8 mouse cellular contexts compared by ENCODE assay signal in genomic region chr11:67861399-67861838, GRCm38 (mm10).
DNase-seq lines count a peak whose midpoint lies in the region; ATAC-seq lines count a peak whose summit lies in the region.

No protein-coding gene starts in this region.

- H3K27me3 ChIP-seq in intestine, embryonic 16.5 days (replicated peaks; ENCODE audit: control insufficient read depth, insufficient read depth, low read length) = no peaks in the 10 kb centered on the region

- no peaks in the 10 kb centered on the region for H3K36me3 ChIP-seq in intestine, embryonic 16.5 days (ENCODE audit: control insufficient read depth, insufficient read depth, low read length)

- H3K4me3 ChIP-seq in intestine, embryonic 16.5 days (ENCODE audit: low read length) = no peak overlapping the region

- peak; percentile 26 to 51 for DNase-seq in lung, adult 18-20 months
- DNase-seq in lung, postnatal 14 days = no peak
- DNase-seq in embryo, embryonic 10 days (ENCODE audit: low spot score) = peak; percentile 47
- DNase-seq in retina, postnatal 1 day = peak; percentile 5
- no peak for DNase-seq in testis, postnatal 10 days (ENCODE audit: low spot score)
- DNase-seq in right cerebral cortex, postnatal 10 days (ENCODE audit: low spot score in 2 of 2) = no peak
- DNase-seq in spleen, postnatal 36 days (ENCODE audit: low spot score in 2 of 2) = no peak

- WGBS in intestine, embryonic 16.5 days = 7% methylated on average over 7 of the region's 7 CpGs

- peaks cover 14% of the 10 kb centered on the region for H3K4me1 ChIP-seq in intestine, embryonic 16.5 days (ENCODE audit: control insufficient read depth, insufficient read depth, low read length)

- H3K9ac ChIP-seq in intestine, embryonic 16.5 days (ENCODE audit: low read depth, low read length) = peak overlapping the region; percentile 25; the same call in 1 of the 2 replicates

- peak; percentile 8; the same call in 1 of the 2 replicates for ATAC-seq in intestine, embryonic 16.5 days

- H3K27ac ChIP-seq in intestine, embryonic 16.5 days (ENCODE audit: low read length) = peak overlapping the region; percentile 18

- H3K4me2 ChIP-seq in intestine, embryonic 16.5 days (ENCODE audit: low read depth, low read length) = no peak overlapping the region

- no peaks in the 10 kb centered on the region for H3K9me3 ChIP-seq in intestine, embryonic 16.5 days (ENCODE audit: control insufficient read depth, low read length)

Comparison
In these comparisons a context has a peak if more than half of its experiments do, and no peak if none do; other contexts are left out.
1. DNase-seq: peak in lung, adult 18-20 months (2 of 2), embryo, embryonic 10 days (single experiment) and retina, postnatal 1 day (single experiment); none in lung, postnatal 14 days (single experiment), testis, postnatal 10 days (single experiment), right cerebral cortex, postnatal 10 days (0 of 2) and spleen, postnatal 36 days (0 of 2).